Mouse (Mus musculus) Patski (cell line): ENCODE measurements around the gene Hist1h2bh. TPM values are rescaled to one million over a fixed set of nuclear protein-coding genes. Genes with fewer than 3 reads are reported as not detected.
"Not testable (repeated sequence)": the region's sequence is repeated elsewhere in the genome, so short reads cannot be mapped to it uniquely, and the experiment has no call there.

Source experiments
- ATAC-seq: fragments of 100-300 bp; one replicate; pipeline ENCODE4 v1.8.0; 2021
- CTCF ChIA-PET: fragments of 350-600 bp; sonication (Branson Sonifier 250); formaldehyde crosslinking; loops from one replicate; lab custom pipeline; 2022; ENCODE audit warnings: inconsistent platforms; lab: Charles Lee
- POLR2A ChIA-PET: fragments of 350-600 bp; sonication (Branson Sonifier 250); formaldehyde crosslinking; loops from one replicate; lab custom pipeline; 2022; ENCODE audit warnings: antibody characterized with exemption, inconsistent platforms; lab: Charles Lee
- DNase-seq: peaks from one replicate; pipeline ENCODE4 v3.0.0-alpha.2; 2011; ENCODE audit warnings: low read depth, low spot score
- H3K27me3 ChIP-seq: fragments of 371-371 bp; one replicate; pipeline ENCODE4 v1.5.1; 2021
- CTCF ChIP-seq: fragments of 100-300 bp; IDR thresholded peaks from one replicate; pipeline ENCODE4 v1.5.1; 2021
- in situ Hi-C: fragments of 300-500 bp; cut with MboI; formaldehyde crosslinking; loops from 3 replicates; pipeline ENCODE4 v1.11.1; 2018; ENCODE audit warnings: low pct_unique_long_range_greater_than_20kb, mixed read lengths
- polyA plus RNA-seq: library from polyadenylated mRNA; unstranded; gene quantifications from one replicate; pipeline ENCODE4 v1.2.3, GENCODE M21; 2021

The Hist1h2bh gene
- polyA plus RNA-seq, 1 experiment from 2014 or later, result 2.1 TPM

GRCm38 (mm10) chr13:23574546-23575170, 31.5 kb upstream of the Hist1h2bh start:
- DNase-seq, ATAC-seq, CTCF ChIA-PET, H3K27me3 ChIP-seq: not testable (repeated sequence)
- peak; percentile 17 for TF ChIP-seq CTCF
- in situ Hi-C loops, result loop anchor here (5.0 kb wide), 1 partner anchor 168 kb away; no protein-coding TSS in a partner anchor
- POLR2A ChIA-PET, result interaction anchor here (0.8 kb wide), 1 partner anchor 24 kb away, joined by 3 read pairs; no protein-coding TSS in a partner anchor

DNA sequence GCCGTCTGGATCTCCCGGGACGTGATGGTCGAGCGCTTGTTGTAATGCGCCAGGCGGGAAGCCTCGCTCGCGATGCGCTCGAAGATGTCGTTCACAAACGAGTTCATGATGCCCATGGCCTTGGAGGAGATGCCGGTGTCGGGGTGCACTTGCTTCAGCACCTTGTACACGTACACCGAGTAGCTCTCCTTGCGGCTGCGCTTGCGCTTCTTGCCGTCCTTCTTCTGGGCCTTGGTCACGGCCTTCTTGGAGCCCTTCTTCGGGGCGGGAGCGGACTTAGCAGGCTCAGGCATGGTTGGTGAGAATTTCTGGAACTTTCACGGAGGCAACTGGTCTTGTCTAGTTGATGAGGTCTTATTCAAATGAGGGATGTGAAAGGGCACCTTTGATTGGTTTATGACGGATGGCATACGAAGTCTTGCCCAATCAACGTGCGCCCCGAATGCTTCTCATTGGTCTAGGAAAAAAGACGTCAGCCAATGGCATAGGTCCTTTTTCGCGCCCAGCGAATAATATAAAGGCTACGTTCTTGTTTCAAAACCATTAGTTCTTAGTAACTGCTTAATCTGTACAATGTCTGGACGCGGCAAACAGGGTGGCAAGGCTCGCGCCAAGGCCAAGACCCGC, 30.8 kb upstream of the Hist1h2bh start, which contains the start of the genes Hist1h2bf and Hist1h2ad:
Hist1h2bf (minus strand) TSS at position 299 of the 627 bp plus-strand sequence.
Hist1h2ad (plus strand) TSS at position 484 of the 627 bp plus-strand sequence.
- peak; percentile 94 for DNase-seq
- peak; percentile 75 for ATAC-seq
- CTCF ChIA-PET, H3K27me3 ChIP-seq, in situ Hi-C loops, POLR2A ChIA-PET: not testable (repeated sequence)

DNA sequence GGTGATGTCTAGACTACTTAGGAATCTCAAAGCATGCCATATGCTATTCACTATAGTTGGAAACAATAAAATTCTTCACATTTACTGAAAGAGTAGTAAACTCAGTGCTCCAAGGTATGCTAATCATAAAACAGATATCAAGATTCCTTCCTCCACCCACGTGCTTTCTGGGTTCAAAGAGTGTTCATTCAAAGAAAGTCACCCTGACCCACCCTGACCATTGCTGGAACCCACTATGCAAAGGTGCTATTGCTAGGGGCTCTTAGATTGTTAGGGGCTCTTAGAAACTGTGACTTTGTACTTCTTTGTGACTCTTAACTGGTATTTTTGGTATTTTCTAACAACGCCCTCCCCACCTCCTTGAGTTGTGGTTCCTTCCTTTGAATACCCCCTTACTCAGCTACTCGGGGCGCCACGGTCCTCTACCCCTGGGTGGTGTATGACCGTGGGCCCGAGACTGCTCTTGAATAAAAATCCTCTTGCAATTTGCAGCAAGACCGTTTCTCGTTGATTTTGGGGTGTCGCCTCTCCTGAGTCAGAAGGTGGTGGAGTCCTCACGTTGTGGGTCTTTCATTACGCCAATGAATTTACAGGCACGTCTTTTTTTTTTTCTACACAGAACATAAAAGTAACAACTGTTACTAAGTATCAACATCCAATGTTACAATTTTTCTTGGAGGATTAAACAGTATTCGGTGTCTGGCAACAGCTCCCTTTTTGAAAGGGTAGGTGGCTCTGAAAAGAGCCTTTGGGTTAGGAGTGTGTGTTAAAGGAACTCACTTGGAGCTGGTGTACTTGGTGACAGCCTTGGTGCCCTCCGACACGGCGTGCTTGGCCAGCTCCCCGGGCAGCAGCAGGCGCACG, 30.1 kb upstream of the Hist1h2bh start:
- DNase-seq, H3K27me3 ChIP-seq, in situ Hi-C loops, ATAC-seq, CTCF ChIA-PET, POLR2A ChIA-PET: not testable (repeated sequence)

DNA sequence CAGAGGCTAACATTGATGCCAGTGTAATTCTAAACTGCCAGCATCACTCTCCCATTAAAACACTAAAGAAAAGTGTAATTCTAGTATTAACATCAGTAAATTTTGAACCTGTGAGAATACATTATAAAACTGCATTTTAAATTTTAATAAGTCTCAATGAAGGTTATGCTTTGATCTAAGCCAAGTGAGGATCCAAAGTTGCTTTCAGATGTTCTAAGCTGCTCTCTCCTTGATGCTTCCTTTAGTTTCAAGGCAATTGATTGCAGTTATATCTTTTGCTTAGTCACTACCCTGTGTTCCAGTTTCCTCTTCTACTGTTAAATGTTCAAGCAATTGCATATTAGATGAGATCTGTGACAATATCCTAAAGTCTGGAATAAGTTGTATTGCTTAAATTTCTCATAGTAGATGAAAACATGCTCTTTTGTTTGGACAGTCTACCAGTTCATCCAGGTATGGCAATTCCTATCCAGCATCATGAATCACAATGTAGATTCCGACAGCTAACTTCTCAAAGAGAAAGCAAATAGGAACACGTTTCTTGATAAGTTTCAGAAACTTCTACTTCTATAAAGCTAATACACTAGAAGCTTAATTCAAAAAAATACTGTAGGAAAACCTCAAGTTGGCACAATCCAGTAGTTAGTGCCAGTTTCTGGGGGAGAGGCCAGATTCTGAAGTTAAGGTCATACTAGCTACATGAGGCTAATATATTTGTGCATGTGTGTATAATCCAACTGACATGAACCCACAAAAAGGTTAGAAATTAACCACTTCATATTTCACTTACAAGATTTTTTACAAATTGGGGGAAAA, 29.2 kb upstream of the Hist1h2bh start:
- H3K27me3 ChIP-seq, result no peaks in the 10 kb centered on the region
- TF ChIP-seq CTCF, result no peak
- DNase-seq, result no peak
- ChIA-PET POLR2A (interaction anchor here (1.1 kb wide), 1 partner anchor 18 kb away, joined by 3 read pairs; no protein-coding TSS in a partner anchor), CTCF (no interaction called here)
- in situ Hi-C loops, result no loop called here
- no peak for ATAC-seq

DNA sequence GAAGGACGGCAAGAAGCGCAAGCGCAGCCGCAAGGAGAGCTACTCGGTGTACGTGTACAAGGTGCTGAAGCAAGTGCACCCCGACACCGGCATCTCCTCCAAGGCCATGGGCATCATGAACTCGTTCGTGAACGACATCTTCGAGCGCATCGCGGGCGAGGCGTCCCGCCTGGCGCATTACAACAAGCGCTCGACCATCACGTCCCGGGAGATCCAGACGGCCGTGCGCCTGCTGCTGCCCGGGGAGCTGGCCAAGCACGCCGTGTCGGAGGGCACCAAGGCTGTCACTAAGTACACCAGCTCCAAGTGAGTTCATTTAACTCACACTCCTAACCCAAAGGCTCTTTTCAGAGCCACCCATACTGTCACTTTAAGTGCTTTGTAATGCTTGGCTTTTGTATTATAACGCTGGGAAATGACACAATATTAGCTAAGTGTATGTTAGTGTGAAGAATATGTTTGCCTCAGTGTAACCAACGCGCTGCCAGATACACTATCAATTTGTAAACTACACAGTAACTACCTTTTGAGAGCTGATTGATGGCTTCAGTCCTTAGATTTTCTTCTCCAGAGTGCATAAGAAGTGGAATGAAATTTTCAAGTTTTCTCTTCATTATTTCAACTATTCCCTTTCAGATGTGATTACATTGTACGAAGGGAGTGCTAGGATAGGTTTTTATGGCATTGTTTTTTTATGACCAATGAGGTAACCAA, 28.5 kb upstream of the Hist1h2bh start:
- ATAC-seq, DNase-seq, H3K27me3 ChIP-seq, in situ Hi-C loops, CTCF ChIA-PET: not testable (repeated sequence)
- POLR2A ChIA-PET, result interaction anchor here (1.1 to 1.9 kb wide), 2 partner anchors 10 to 17 kb away, joined by 3 to 5 read pairs; partner anchors contain the start of gene Hist1h4d

- in situ Hi-C loops, result no loop called here
- peak; percentile 89 for DNase-seq
- no peak for TF ChIP-seq CTCF
- ATAC-seq, result peak; percentile 82
- ChIA-PET POLR2A (interaction anchor here (1.1 to 1.9 kb wide), 3 partner anchors 11 to 127 kb away, joined by 3 to 5 read pairs (median 5); partner anchors contain the start of genes Hist1h4c and Hist1h4d), CTCF (no interaction called here)
- no peaks in the 10 kb centered on the region for H3K27me3 ChIP-seq
These were observed 27.9 kb upstream of the Hist1h2bh start, which contains the start of the genes Hist1h2ae and Hist1h2bg for GRCm38 (mm10) chr13:23571022-23571503. Gene Hist1h2ae (minus strand): TSS chr13:23571220. Gene Hist1h2bg (plus strand): TSS chr13:23571396.

- in situ Hi-C loops, DNase-seq, ATAC-seq, CTCF ChIA-PET, H3K27me3 ChIP-seq: not testable (repeated sequence)
- POLR2A ChIA-PET, result interaction anchor here (0.9 to 1.9 kb wide), 4 partner anchors 10 to 127 kb away, joined by 3 to 5 read pairs (median 4); partner anchors contain the start of genes Hist1h4c and Hist1h4d
These were observed 27.2 kb upstream of the Hist1h2bh start for GRCm38 (mm10) chr13:23570261-23571021.

DNA sequence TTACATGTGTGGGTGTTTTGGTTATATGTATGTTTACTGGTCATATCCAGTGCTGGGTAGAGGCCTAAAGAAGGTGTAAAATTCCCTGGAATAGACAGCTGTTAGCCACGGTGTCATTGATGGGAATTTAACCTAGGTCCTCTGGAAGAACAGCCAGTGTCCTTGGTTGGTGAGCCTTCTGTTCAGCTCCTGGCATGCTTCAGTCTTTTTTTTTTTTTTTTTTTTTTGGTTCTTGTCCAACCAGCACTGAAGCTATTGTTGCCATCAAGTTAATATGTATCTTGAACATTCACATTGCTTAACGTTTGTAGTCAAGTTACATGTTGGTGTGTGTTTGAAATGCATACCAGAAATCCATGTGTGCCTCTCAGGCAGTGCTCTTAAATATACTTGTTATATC, 21.3 kb upstream of the Hist1h2bh start:
- in situ Hi-C loops, result loop anchor here (10.0 kb wide), 1 partner anchor 130 kb away; the partner anchor contains the start of genes Hist1h1t and Hist1h4c
- TF ChIP-seq CTCF, result no peak
- ATAC-seq, result no peak
- POLR2A ChIA-PET, result interaction anchor here (0.5 to 1.0 kb wide), 2 partner anchors 9 to 23 kb away, joined by 3 to 4 read pairs; no protein-coding TSS in a partner anchor
- CTCF ChIA-PET, result no interaction called here
- no peak for DNase-seq
- H3K27me3 ChIP-seq, result no peaks in the 10 kb centered on the region
